Mouse (Mus musculus) forebrain, embryonic 14.5 days (tissue): ENCODE measurements at regions not wholly inside any gene's neighbourhood (a gene's known extent, or its start where the extent isn't known, plus 50 kb on each side); places are given as distances from the start of the nearest gene placed in this dataset.

Source experiments
- ATAC-seq: fragments of 200-750 bp; cut with Nextera tagmentation; 2 replicates; pipeline ENCODE4 v1.8.0; 2017; ENCODE audit warnings: mild to moderate bottlenecking, moderate library complexity
- DNase-seq: peaks from one replicate; pipeline ENCODE4 v3.0.0-alpha.2; 2015; ENCODE audit warnings: low spot score
- H3K27ac ChIP-seq: fragments of 300-500 bp; sonication (generic); 2 replicates; pipeline ENCODE4 v1.5.1; 2014; ENCODE audit warnings: low read depth, mild to moderate bottlenecking, control low read depth, low read length, moderate library complexity
- H3K27me3 ChIP-seq: fragments of 300-500 bp; sonication (generic); replicated peaks from 2 replicates; pipeline ENCODE4 v1.6.1; 2014; ENCODE audit warnings: low read length, control low read depth, mixed read lengths; ENCODE audit not compliant: control insufficient read depth, insufficient read depth
- H3K36me3 ChIP-seq: fragments of 300-500 bp; sonication (generic); 2 replicates; pipeline ENCODE4 v1.6.1; 2014; ENCODE audit warnings: low read length, control low read depth; ENCODE audit not compliant: control insufficient read depth, insufficient read depth
- H3K4me1 ChIP-seq: fragments of 300-500 bp; sonication (generic); 2 replicates; pipeline ENCODE4 v1.6.1; 2014; ENCODE audit warnings: antibody characterized with exemption, low read length, control low read depth; ENCODE audit not compliant: control insufficient read depth, insufficient read depth
- H3K4me2 ChIP-seq: fragments of 300-500 bp; sonication (generic); 2 replicates; pipeline ENCODE4 v1.6.1; 2014; ENCODE audit warnings: mild to moderate bottlenecking, control low read depth, low read length
- H3K4me3 ChIP-seq: fragments of 300-500 bp; sonication (generic); 2 replicates; pipeline ENCODE4 v1.5.1; 2014; ENCODE audit warnings: low read depth, low read length, control low read depth
- H3K9ac ChIP-seq: fragments of 300-500 bp; sonication (generic); 2 replicates; pipeline ENCODE4 v1.6.1; 2014; ENCODE audit warnings: mild to moderate bottlenecking, low read length, control low read depth, moderate library complexity
- H3K9me3 ChIP-seq: fragments of 300-500 bp; sonication (generic); replicated peaks from 2 replicates; pipeline ENCODE4 v1.6.1; 2016; ENCODE audit warnings: low read length, control low read depth, mixed read lengths; ENCODE audit not compliant: control insufficient read depth
- WGBS: fragments of 180-500 bp; shearing (Covaris S2); extraction: QIAGEN DNeasy Blood & Tissue Kit; methylation state at CpG from one replicate; pipeline ENCODE4 v1.1.7; 2014; 5-methylcytosine and 5-hydroxymethylcytosine counted together

DNA sequence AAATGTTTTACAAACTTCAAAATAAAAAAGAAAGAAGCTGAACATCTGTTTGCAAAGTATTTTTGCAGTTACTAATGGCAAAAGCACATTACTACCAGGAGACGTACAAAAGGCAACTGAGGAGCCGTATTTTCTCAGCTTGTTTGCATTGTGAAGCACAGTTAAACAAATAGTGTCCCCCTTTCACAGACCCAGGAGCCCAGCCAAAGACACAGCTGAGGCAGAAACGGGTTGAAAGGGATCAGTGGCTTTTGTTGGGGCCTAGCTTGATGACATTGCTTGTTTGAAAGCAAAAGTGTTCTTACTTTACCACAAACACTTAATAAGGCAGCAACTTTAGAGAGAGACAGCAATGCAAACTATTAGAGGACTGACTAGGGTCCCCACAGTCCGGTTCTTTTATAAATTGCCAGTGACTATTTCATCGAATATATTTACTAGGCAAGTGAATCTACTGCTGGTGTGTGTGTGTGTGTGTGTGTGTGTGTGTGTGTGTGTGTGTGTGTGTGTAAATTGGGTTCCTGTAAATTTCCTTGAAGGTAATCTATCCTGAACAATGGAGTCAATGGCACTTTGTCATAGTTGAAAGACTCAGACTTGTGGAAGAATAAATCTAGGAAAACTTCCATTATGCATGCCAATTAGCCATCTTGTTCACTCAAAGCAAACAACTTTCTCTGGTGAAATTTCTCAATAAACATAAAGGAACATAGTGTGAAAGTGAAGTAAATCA, 57.8 kb upstream of the Epha7 start:
- 8% methylated on average over 5 of the region's 5 CpGs for WGBS
- H3K27me3 ChIP-seq = no peaks in the 10 kb centered on the region
- no peak overlapping the region for H3K27ac ChIP-seq
- H3K9ac ChIP-seq = no peak overlapping the region
- H3K4me3 ChIP-seq = no peak overlapping the region
- DNase-seq (peak; percentile 51), ATAC-seq (0 out of 2 replicates have a peak, but pooled peaks have one; percentile 37)
- H3K36me3 ChIP-seq = no peaks in the 10 kb centered on the region
- no peaks in the 10 kb centered on the region for H3K9me3 ChIP-seq
- H3K4me2 ChIP-seq = no peak overlapping the region
- H3K4me1 ChIP-seq = no peaks in the 10 kb centered on the region

- Histone ChIP-seq H3K4me3 (no peak overlapping the region), H3K27ac (no peak overlapping the region), H3K4me1 (no peaks in the 10 kb centered on the region), H3K9me3 (no peaks in the 10 kb centered on the region), H3K27me3 (no peaks in the 10 kb centered on the region), H3K36me3 (no peaks in the 10 kb centered on the region), H3K4me2 (no peak overlapping the region), H3K9ac (no peak overlapping the region)
- no peak for DNase-seq
- 71% methylated on average over 2 of the region's 2 CpGs for WGBS
- no peak for ATAC-seq
Measured at GRCm38 (mm10) chr4:28762378-28762777, 50.6 kb upstream of the Epha7 start.
